Mouse (Mus musculus): ENCODE data around the gene Isy1. TPM values are rescaled to one million over a fixed set of nuclear protein-coding genes. Genes with fewer than 3 reads are reported as not detected.
"Not testable (repeated sequence)": the region's sequence is repeated elsewhere in the genome, so short reads cannot be mapped to it uniquely, and the experiment has no call there.

Isy1 gene
- total RNA-seq, 2 experiments from 2014 or later: 16.7 to 120 TPM

- peak; percentile 55 for ATAC-seq (ENCODE audit: poor library complexity, severe bottlenecking)
Observed at GRCm38 (mm10) chr6:87779174-87780165, 59.1 kb downstream of the Isy1 start.

- ATAC-seq (ENCODE audit: poor library complexity, severe bottlenecking): no peak
Observed at GRCm38 (mm10) chr6:87778294-87779173, 60.1 kb downstream of the Isy1 start.

GRCm38 (mm10) chr6:87777842-87778241 is 60.8 kb downstream of the Isy1 start, which contains the start of gene Gp9:
Gp9 (plus strand) TSS chr6:87778072.
- peak; percentile 31; the same call in 1 of the 2 replicates for ATAC-seq (ENCODE audit: poor library complexity, severe bottlenecking)

- ATAC-seq (ENCODE audit: poor library complexity, severe bottlenecking): no peak
Observed at GRCm38 (mm10) chr6:87776663-87777062, 61.9 kb downstream of the Isy1 start.

- ATAC-seq (ENCODE audit: poor library complexity, severe bottlenecking): peak; percentile 46; the same call in 1 of the 2 replicates
Observed at GRCm38 (mm10) chr6:87775588-87776245, 62.9 kb downstream of the Isy1 start.

GRCm38 (mm10) chr6:87774909-87775308 is 63.7 kb downstream of the Isy1 start:
- ATAC-seq (ENCODE audit: poor library complexity, severe bottlenecking): no peak

- ATAC-seq (ENCODE audit: poor library complexity, severe bottlenecking): no peak
Observed at GRCm38 (mm10) chr6:87774466-87774865, 64.1 kb downstream of the Isy1 start.

- 0 out of 2 replicates have a peak, but pooled peaks have one; percentile 47 for ATAC-seq (ENCODE audit: poor library complexity, severe bottlenecking)
Observed at GRCm38 (mm10) chr6:87770626-87771025, 68.0 kb downstream of the Isy1 start.

GRCm38 (mm10) chr6:87764296-87764695 is 74.3 kb downstream of the Isy1 start:
- not testable (repeated sequence) for ATAC-seq (ENCODE audit: poor library complexity, severe bottlenecking)

Other genes starting within 250 kb of the Isy1 start
- gene Prokr1, start 248.1 kb downstream of the Isy1 start, total RNA-seq (2015): 0.11 and 0.29 TPM in 2 replicates
- 0.08 and 0.26 TPM in 2 replicates for gene Prokr1, start 248.1 kb downstream of the Isy1 start, total RNA-seq (2017)
- gene Aplf, start 166.6 kb downstream of the Isy1 start, total RNA-seq (2015): 8.1 and 8.7 TPM in 2 replicates
- 14.6 and 17.0 TPM in 2 replicates for gene Aplf, start 166.6 kb downstream of the Isy1 start, total RNA-seq (2017)
- gene Efcc1, start 107.9 kb downstream of the Isy1 start, total RNA-seq (2015): 0.39 TPM in 1 of 2 replicates, not detected in the other
- gene Efcc1, start 107.9 kb downstream of the Isy1 start, total RNA-seq (2017): not detected in 2 replicates
- gene Gp9, start 60.7 kb downstream of the Isy1 start, total RNA-seq (2015): 0.16 and 1.2 TPM in 2 replicates
- gene Gp9, start 60.7 kb downstream of the Isy1 start, total RNA-seq (2017): 0.59 TPM in 1 of 2 replicates, not detected in the other
- gene Rab43, start 26.6 kb downstream of the Isy1 start, total RNA-seq (2015): 36.4 and 40.7 TPM in 2 replicates
- gene Rab43, start 26.6 kb downstream of the Isy1 start, total RNA-seq (2017): 12.7 and 13.3 TPM in 2 replicates
- gene Gm45140, start 3.0 kb downstream of the Isy1 start, total RNA-seq (2015): 2.5 and 6.0 TPM in 2 replicates
- gene Gm45140, start 3.0 kb downstream of the Isy1 start, total RNA-seq (2017): 25.6 and 28.7 TPM in 2 replicates
- gene Cnbp, start 12.3 kb upstream of the Isy1 start, total RNA-seq (2015): 264 and 268 TPM in 2 replicates
- gene Cnbp, start 12.3 kb upstream of the Isy1 start, total RNA-seq (2017): 389 and 399 TPM in 2 replicates
- gene Copg1, start 49.0 kb upstream of the Isy1 start, total RNA-seq (2015): 25.8 and 29.6 TPM in 2 replicates
- gene Copg1, start 49.0 kb upstream of the Isy1 start, total RNA-seq (2017): 47.1 and 50.8 TPM in 2 replicates
- gene Hmces, start 75.1 kb upstream of the Isy1 start, total RNA-seq (2015): 4.9 and 10.1 TPM in 2 replicates
- 13.4 and 15.2 TPM in 2 replicates for gene Hmces, start 75.1 kb upstream of the Isy1 start, total RNA-seq (2017)
- gene H1fx, start 142.8 kb upstream of the Isy1 start, total RNA-seq (2015): 0.11 and 0.14 TPM in 2 replicates
- gene H1fx, start 142.8 kb upstream of the Isy1 start, total RNA-seq (2017): not detected in 2 replicates
- gene Rab7, start 206.5 kb upstream of the Isy1 start, total RNA-seq (2015): 429 and 450 TPM in 2 replicates
- gene Rab7, start 206.5 kb upstream of the Isy1 start, total RNA-seq (2017): 132 and 169 TPM in 2 replicates
- 56.6 and 67.2 TPM in 2 replicates for gene Rpn1, start 245.7 kb upstream of the Isy1 start, total RNA-seq (2015)
- 130 and 142 TPM in 2 replicates for gene Rpn1, start 245.7 kb upstream of the Isy1 start, total RNA-seq (2017)